Mouse (Mus musculus) C2C12 (cell line): ENCODE measurements around the gene Cplx1. TPM values are rescaled to one million over a fixed set of nuclear protein-coding genes. Genes with fewer than 3 reads are reported as not detected.

Experiments
- H3K27me3 ChIP-seq: one replicate; pipeline ENCODE4 v1.6.1; 2011; ENCODE audit not compliant: control insufficient read depth, insufficient read depth, insufficient read length
- H3K36me3 ChIP-seq: one replicate; pipeline ENCODE4 v1.6.1; 2011; ENCODE audit not compliant: control insufficient read depth, insufficient read depth
- H3K4me3 ChIP-seq: one replicate; pipeline ENCODE4 v1.5.1; 2011; ENCODE audit warnings: mild to moderate bottlenecking, control low read depth; ENCODE audit not compliant: poor library complexity, insufficient read depth, severe bottlenecking
- H3K79me2 ChIP-seq: one replicate; pipeline ENCODE4 v1.6.1; 2011; ENCODE audit not compliant: control insufficient read depth, insufficient read depth
- H3K79me3 ChIP-seq: one replicate; pipeline ENCODE4 v1.6.1; 2011; ENCODE audit warnings: low read depth, control low read depth
- H3ac ChIP-seq: one replicate; pipeline ENCODE3; 2011; ENCODE audit warnings: low read depth; ENCODE audit not compliant: control insufficient read depth, insufficient read length
- CEBPB ChIP-seq: IDR thresholded peaks from one replicate; pipeline ENCODE4 v1.6.1; 2011; ENCODE audit warnings: low read depth, mild to moderate bottlenecking, control low read depth, moderate library complexity
- CTCF ChIP-seq: IDR thresholded peaks from one replicate; pipeline ENCODE4 v1.5.1; 2011; ENCODE audit not compliant: control insufficient read depth, insufficient read depth, insufficient read length
- FOSL1 ChIP-seq: IDR thresholded peaks from one replicate; pipeline ENCODE4 v1.8.0; 2011; ENCODE audit warnings: mild to moderate bottlenecking, low read length; ENCODE audit not compliant: poor library complexity, insufficient read depth, severe bottlenecking
- MAX ChIP-seq: IDR thresholded peaks from one replicate; pipeline ENCODE4 v1.6.1; 2011; ENCODE audit warnings: mild to moderate bottlenecking, control low read depth
- MYOD1 ChIP-seq: IDR thresholded peaks from one replicate; pipeline ENCODE4 v1.6.1; 2011; ENCODE audit warnings: low read depth; ENCODE audit not compliant: control insufficient read depth, insufficient read length
- MYOG ChIP-seq: IDR thresholded peaks from one replicate; pipeline ENCODE4 v1.6.1; 2011; ENCODE audit not compliant: control insufficient read depth, insufficient read length; ENCODE audit errors: extremely low read depth
- USF1 ChIP-seq: IDR thresholded peaks from one replicate; pipeline ENCODE4 v1.6.1; 2011; ENCODE audit warnings: low read depth, mild to moderate bottlenecking, control low read depth, moderate library complexity
- polyA plus RNA-seq: library from polyadenylated mRNA; unstranded; fragments of >200 nt; fragmentation: generic; extraction: Trizol; gene quantifications from one replicate; pipeline ENCODE4 v1.2.1, GENCODE M21; 2012; ENCODE audit warnings: missing spikeins

Cplx1 gene
- polyA plus RNA-seq, 1 experiment = not detected

DNA sequence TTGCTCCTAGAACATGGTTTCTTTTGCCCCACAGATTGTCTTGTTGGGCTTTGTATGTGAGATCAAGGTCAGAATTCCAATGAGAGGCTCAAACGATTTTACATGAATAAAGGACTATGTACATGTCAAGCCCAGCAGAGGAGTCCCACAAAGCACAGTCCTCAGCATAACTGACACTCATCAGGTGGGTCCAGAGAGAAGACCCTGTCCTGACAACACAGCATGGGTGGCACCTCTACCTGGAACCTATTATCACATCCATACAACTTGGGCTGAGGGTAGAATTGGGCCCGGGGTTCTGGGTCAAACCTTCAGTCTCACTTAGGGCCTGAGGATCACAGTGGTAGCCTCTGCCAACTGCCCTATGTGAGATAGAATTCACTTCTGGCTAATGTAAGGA, 15.6 kb upstream of the Cplx1 start:
- Histone ChIP-seq H3K36me3 (peaks cover 36% of the 10 kb centered on the region), H3K79me2 (no peaks in the 10 kb centered on the region), H3ac (no peak overlapping the region), H3K27me3 (no peaks in the 10 kb centered on the region), H3K79me3 (no peaks in the 10 kb centered on the region), H3K4me3 (no peak overlapping the region)
- TF ChIP-seq MYOD1 (no peak), MYOG (no peak), MAX (no peak), CTCF (no peak), USF1 (no peak), CEBPB (no peak), FOSL1 (no peak)

DNA sequence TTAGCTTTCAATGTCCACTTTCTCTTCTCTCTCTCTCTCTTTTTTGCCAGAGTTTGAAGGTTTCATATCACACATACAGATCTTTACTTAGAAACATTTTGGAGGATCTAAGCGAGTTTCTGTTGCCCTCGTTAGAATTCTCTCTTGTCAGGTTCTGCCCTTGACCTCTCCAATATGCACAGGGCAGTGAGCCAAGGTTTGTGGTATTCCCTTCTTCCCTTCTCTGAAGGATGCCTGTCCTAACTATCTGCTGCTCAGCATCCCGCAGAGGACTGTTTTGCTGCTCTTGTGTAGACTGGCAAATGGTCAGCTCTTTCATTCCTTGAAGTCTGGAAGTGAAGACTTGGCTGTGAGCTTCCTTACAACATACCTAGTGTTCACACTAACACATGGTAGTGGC, 14.5 kb upstream of the Cplx1 start:
- no peak overlapping the region for H3K4me3 ChIP-seq
- H3ac ChIP-seq = no peak overlapping the region
- peaks cover 27% of the 10 kb centered on the region for H3K36me3 ChIP-seq
- no peaks in the 10 kb centered on the region for H3K79me2 ChIP-seq
- H3K79me3 ChIP-seq = no peaks in the 10 kb centered on the region
- TF ChIP-seq MAX = no peak
- no peak for TF ChIP-seq CTCF
- no peak for TF ChIP-seq FOSL1
- no peak for TF ChIP-seq MYOD1
- TF ChIP-seq CEBPB = no peak
- TF ChIP-seq MYOG = no peak
- TF ChIP-seq USF1 = no peak
- no peaks in the 10 kb centered on the region for H3K27me3 ChIP-seq

DNA sequence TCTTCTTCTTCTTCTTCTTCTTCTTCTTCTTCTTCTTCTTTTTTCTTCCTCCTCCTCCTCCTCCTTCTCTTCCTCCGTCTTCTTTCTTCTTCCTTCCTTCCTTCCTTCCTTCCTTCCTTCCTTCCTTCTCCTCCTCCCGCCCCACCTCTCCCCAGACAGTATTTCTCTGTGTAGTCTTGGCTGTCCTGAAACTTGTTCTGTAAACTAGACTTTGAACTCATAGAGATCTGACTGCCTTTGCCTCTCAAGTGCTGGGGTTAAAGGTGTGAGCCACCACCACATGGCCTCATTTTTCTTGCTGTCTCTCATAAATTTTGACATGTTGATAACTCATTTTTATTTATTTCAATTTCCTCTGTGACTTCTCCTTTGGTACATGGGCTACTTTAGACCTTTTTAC, 12.7 kb upstream of the Cplx1 start:
- Histone ChIP-seq H3ac (no peak overlapping the region), H3K79me3 (no peaks in the 10 kb centered on the region), H3K4me3 (no peak overlapping the region), H3K27me3 (no peaks in the 10 kb centered on the region), H3K36me3 (peaks cover 10% of the 10 kb centered on the region), H3K79me2 (no peaks in the 10 kb centered on the region)
- TF ChIP-seq MYOD1 (no peak), FOSL1 (no peak), MYOG (no peak), USF1 (no peak), CTCF (no peak), MAX (no peak), CEBPB (no peak)

DNA sequence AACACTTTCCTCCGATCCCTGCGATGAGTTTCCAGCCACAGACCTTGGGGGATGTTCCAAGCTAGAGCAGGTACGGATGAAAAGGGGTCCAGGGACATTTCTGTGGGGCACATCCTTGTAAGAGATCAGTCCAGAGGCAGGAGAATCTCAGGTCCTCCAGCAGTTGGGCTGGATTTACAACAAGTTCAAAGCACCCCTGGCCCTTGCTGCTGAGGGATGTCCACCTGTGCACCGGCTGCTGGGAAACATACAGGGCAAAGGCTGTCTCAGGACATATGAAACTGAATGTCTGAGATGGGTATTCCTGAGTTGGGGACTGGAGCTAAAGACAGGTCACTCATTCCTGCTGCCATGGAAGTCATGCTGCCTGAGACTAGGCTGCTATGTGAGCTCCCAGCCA, 7.2 kb upstream of the Cplx1 start:
- H3ac ChIP-seq = no peak overlapping the region
- H3K79me2 ChIP-seq = no peaks in the 10 kb centered on the region
- TF ChIP-seq USF1 (no peak), MYOD1 (no peak), CEBPB (no peak), MAX (no peak), CTCF (no peak), FOSL1 (no peak), MYOG (no peak)
- peaks cover 3% of the 10 kb centered on the region for H3K27me3 ChIP-seq
- no peaks in the 10 kb centered on the region for H3K36me3 ChIP-seq
- H3K4me3 ChIP-seq = no peak overlapping the region
- H3K79me3 ChIP-seq = no peaks in the 10 kb centered on the region

DNA sequence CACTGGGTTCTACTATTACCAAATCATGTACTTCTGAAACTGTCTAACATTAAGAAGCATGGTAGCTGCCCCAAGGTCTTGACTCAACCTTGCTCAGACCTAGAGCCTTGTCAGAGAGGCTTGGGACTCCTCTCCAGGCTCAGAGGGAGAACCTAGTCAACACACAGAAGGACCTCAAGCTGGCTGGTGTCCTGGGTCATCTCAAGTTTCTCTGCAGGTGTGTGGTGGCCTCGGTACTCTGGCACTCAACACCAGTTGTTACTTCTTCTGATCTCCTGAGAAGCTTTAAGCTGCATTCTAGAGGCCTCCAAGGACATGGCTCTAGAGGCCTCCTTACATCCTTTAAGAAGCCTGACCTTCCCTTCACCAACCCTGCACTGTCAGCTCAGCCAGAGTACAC, 4.2 kb upstream of the Cplx1 start:
- Histone ChIP-seq H3K36me3 (no peaks in the 10 kb centered on the region), H3K4me3 (no peak overlapping the region), H3K79me2 (no peaks in the 10 kb centered on the region), H3ac (no peak overlapping the region), H3K27me3 (peaks cover 12% of the 10 kb centered on the region), H3K79me3 (no peaks in the 10 kb centered on the region)
- no peak for TF ChIP-seq CTCF
- TF ChIP-seq MAX = no peak
- no peak for TF ChIP-seq MYOG
- no peak for TF ChIP-seq FOSL1
- no peak for TF ChIP-seq USF1
- no peak for TF ChIP-seq CEBPB
- TF ChIP-seq MYOD1 = no peak

DNA sequence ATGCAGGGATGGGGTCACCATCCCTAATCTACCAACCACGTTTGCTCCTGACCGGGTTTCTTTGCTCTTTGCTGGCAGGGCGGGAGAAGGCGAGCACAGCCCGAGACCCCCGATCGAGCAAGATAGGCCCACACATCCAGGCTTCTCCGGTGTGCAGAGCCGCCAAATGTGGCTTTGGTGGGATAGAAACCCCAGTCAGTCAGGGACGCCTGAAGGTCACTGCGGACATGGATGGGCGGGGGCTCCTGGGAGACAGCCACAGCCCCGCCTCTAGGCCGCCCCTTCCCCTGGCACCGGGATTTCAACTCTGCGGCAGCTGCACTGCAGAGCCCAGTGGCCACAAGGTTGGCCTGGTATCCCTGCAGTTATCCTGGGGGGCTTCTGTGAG, 377 bp upstream of the Cplx1 start:
- no peak overlapping the region for H3ac ChIP-seq
- peaks cover 16% of the 10 kb centered on the region for H3K27me3 ChIP-seq
- H3K36me3 ChIP-seq = no peaks in the 10 kb centered on the region
- no peaks in the 10 kb centered on the region for H3K79me2 ChIP-seq
- H3K4me3 ChIP-seq = no peak overlapping the region
- no peaks in the 10 kb centered on the region for H3K79me3 ChIP-seq
- no peak for TF ChIP-seq MYOD1
- TF ChIP-seq FOSL1 = no peak
- no peak for TF ChIP-seq CEBPB
- no peak for TF ChIP-seq USF1
- no peak for TF ChIP-seq CTCF
- TF ChIP-seq MAX = no peak
- no peak for TF ChIP-seq MYOG

DNA sequence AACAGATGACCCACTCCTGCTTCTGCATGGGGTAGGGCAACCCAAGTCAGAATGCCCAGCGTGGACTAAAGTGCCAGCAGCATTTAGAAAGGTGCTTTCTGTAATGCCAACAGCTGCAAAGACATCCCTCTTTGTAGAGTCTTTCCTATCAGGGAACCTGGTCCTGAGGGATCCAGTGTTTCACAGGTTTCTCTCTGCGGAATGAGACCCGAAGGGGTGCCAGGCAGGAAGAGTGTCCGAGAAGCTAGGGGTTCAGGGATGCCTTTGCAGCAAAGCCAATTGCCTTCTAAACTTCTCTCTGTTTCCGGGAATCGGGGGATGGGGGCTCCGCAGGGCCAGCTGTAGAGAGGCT, 711 bp downstream of the Cplx1 start:
- no peaks in the 10 kb centered on the region for H3K79me2 ChIP-seq

More for the DNA sequence above, 711 bp downstream of the Cplx1 start:
- peaks cover 13% of the 10 kb centered on the region for H3K27me3 ChIP-seq
- H3K79me3 ChIP-seq = no peaks in the 10 kb centered on the region
- TF ChIP-seq MYOD1 (no peak), USF1 (no peak), CEBPB (no peak), MYOG (no peak), FOSL1 (no peak), CTCF (no peak), MAX (no peak)
- H3K4me3 ChIP-seq = no peak overlapping the region
- H3ac ChIP-seq = no peak overlapping the region
- no peaks in the 10 kb centered on the region for H3K36me3 ChIP-seq
